Comparison of ENCODE assay signal across 17 mouse cellular contexts in the genomic region with DNA sequence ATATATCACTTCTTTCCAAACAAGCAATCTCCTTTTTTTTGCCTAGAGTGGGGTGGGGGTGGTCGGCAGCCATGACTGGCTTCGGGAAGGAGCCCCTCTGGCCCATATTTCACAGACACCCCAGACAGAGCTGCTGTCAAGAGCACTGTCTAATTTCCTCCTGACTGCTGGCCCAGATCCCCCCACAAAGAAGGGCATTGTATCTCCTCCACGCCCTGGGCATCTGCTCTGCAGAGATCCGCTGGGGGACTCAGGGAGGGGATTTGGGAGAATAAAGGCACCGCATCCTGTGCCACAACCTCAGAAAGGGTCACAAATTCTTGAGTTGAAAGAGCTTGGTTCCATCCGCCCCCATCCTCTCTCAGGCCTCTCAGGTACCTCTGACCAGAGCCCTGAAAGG.
"Had no signal": no experiment of that assay in that cellular context is flagged by ENCODE, and none has a peak within 500 bp of the region (broad histone marks: within the 10 kb centered on the region; RNA-seq: fewer than 3 reads in every experiment).

No protein-coding gene starts in this region.

- H3K4me3 ChIP-seq: kidney, embryonic 15.5 days; layer of hippocampus, adult 2 months; limb, embryonic 13.5 days; liver, embryonic 13.5 days; midbrain, embryonic 12.5 days; midbrain, embryonic 15.5 days had no signal

- H3K9ac ChIP-seq: kidney, embryonic 15.5 days; limb, embryonic 13.5 days; liver, embryonic 13.5 days; midbrain, embryonic 12.5 days; midbrain, embryonic 15.5 days had no signal

- DNase-seq: kidney, adult 11 months; kidney, adult 8-10 months; kidney, postnatal 14 days; layer of hippocampus, adult 9-11 months; liver; liver, embryonic 13.5 days; lung, adult 2 months; lung, postnatal 14 days; lung, postnatal 4 days; right cerebral cortex, postnatal 25 days; thymus, adult 18-20 months; thymus, postnatal 36 days had no signal

- H3K36me3 ChIP-seq: kidney, embryonic 15.5 days; limb, embryonic 13.5 days; liver, embryonic 13.5 days; midbrain, embryonic 12.5 days; midbrain, embryonic 15.5 days had no signal

- H3K9me3 ChIP-seq: kidney, embryonic 15.5 days; limb, embryonic 13.5 days; liver, embryonic 13.5 days; midbrain, embryonic 12.5 days; midbrain, embryonic 15.5 days had no signal

- H3K27me3 ChIP-seq: kidney, embryonic 15.5 days; limb, embryonic 13.5 days; midbrain, embryonic 12.5 days; midbrain, embryonic 15.5 days had no signal

- H3K4me1 ChIP-seq: liver, embryonic 13.5 days had no signal

- ATAC-seq: midbrain, embryonic 15.5 days had no signal

- H3K4me2 ChIP-seq: kidney, embryonic 15.5 days; limb, embryonic 13.5 days; liver, embryonic 13.5 days; midbrain, embryonic 12.5 days; midbrain, embryonic 15.5 days had no signal

- H3K27ac ChIP-seq: kidney, embryonic 15.5 days; layer of hippocampus, adult 2 months; limb, embryonic 13.5 days; liver, embryonic 13.5 days; midbrain, embryonic 12.5 days; midbrain, embryonic 15.5 days had no signal
